Mouse (Mus musculus) intestine, embryonic 16.5 days (tissue): ENCODE data around the gene Umad1. TPM values are rescaled to one million over a fixed set of nuclear protein-coding genes. Genes with fewer than 3 reads are reported as not detected.

Experiments used
- ATAC-seq: fragments of 200-750 bp; cut with Nextera tagmentation; 2 replicates; pipeline ENCODE4 v1.8.0; 2017; ENCODE audit warnings: moderate TSS enrichment, moderate library complexity
- H3K27ac ChIP-seq: fragments of 300-500 bp; sonication (generic); 2 replicates; pipeline ENCODE4 v1.5.1; 2014; ENCODE audit warnings: mild to moderate bottlenecking, low read length
- H3K27me3 ChIP-seq: fragments of 300-500 bp; sonication (generic); replicated peaks from 2 replicates; pipeline ENCODE4 v1.6.1; 2014; ENCODE audit warnings: low read length, control low read depth, mixed read lengths; ENCODE audit not compliant: control insufficient read depth, insufficient read depth
- H3K36me3 ChIP-seq: fragments of 300-500 bp; sonication (generic); 2 replicates; pipeline ENCODE4 v1.6.1; 2014; ENCODE audit warnings: low read length, control low read depth; ENCODE audit not compliant: control insufficient read depth, insufficient read depth
- H3K4me1 ChIP-seq: fragments of 300-500 bp; sonication (generic); 2 replicates; pipeline ENCODE4 v1.6.1; 2014; ENCODE audit warnings: low read length, control low read depth, mixed read lengths; ENCODE audit not compliant: control insufficient read depth, insufficient read depth
- H3K4me2 ChIP-seq: fragments of 300-500 bp; sonication (generic); 2 replicates; pipeline ENCODE4 v1.6.1; 2014; ENCODE audit warnings: low read depth, low read length, control low read depth
- H3K4me3 ChIP-seq: fragments of 300-500 bp; sonication (generic); 2 replicates; pipeline ENCODE4 v1.5.1; 2014; ENCODE audit warnings: mild to moderate bottlenecking, low read length
- H3K9ac ChIP-seq: fragments of 300-500 bp; sonication (generic); 2 replicates; pipeline ENCODE4 v1.6.1; 2014; ENCODE audit warnings: low read depth, low read length
- H3K9me3 ChIP-seq: fragments of 300-500 bp; sonication (generic); 2 replicates; pipeline ENCODE4 v1.6.1; 2016; ENCODE audit warnings: low read length, control low read depth; ENCODE audit not compliant: control insufficient read depth
- WGBS: fragments of 180-500 bp; shearing (Covaris S2); extraction: QIAGEN DNeasy Blood & Tissue Kit; methylation state at CpG from one replicate; pipeline ENCODE4 v1.1.7; 2014; 5-methylcytosine and 5-hydroxymethylcytosine counted together
- polyA plus RNA-seq: library from polyadenylated mRNA; unstranded; fragments of >200 nt; fragmentation: Nextera tagmentation; extraction: Ambion mirVana; gene quantifications from 2 replicates; pipeline ENCODE4 v1.2.1, GENCODE M21; 2015

Umad1 gene
- polyA plus RNA-seq, 1 experiment from 2014 or later: 27.0 TPM

GRCm38 (mm10) chr6:8487044-8487853 lies 228.2 kb downstream of the Umad1 start:
- WGBS: 58% methylated on average over 20 of the region's 20 CpGs
- ATAC-seq: no peak
- no peak overlapping the region for H3K27ac ChIP-seq

GRCm38 (mm10) chr6:8488249-8488648 lies 229.2 kb downstream of the Umad1 start:
- ATAC-seq: no peak
- WGBS: 59% methylated on average over 5 of the region's 5 CpGs

More at GRCm38 (mm10) chr6:8487044-8487853, 228.2 kb downstream of the Umad1 start:
- Histone ChIP-seq H3K4me3 (no peak overlapping the region), H3K4me2 (no peak overlapping the region), H3K9ac (no peak overlapping the region), H3K36me3 (no peaks in the 10 kb centered on the region), H3K4me1 (peaks cover 4% of the 10 kb centered on the region; the same call in 1 of the 2 replicates), H3K27me3 (no peaks in the 10 kb centered on the region), H3K9me3 (no peaks in the 10 kb centered on the region)

DNA sequence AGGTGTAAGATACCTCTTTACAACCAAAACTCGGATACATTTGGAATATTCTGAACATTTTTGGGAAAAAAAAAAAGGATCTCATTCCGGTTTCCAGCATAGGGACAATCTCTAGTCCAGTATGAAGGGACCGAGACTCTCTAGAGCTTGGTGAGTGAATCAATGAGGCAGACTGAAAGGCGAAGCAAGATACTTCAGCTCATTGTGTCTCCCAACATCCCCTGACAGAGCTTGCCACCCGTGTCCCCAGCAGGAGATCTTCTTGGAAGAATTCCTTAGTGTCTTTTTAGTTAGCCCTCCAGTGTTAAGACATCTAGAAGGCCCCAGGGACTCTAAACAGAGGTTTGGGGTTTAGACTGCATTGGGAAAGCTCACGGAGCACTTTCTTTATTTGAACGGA lies 230.2 kb downstream of the Umad1 start:
- no peak overlapping the region for H3K27ac ChIP-seq
- no peak overlapping the region for H3K4me2 ChIP-seq
- H3K4me1 ChIP-seq: peaks cover 4% of the 10 kb centered on the region; the same call in 1 of the 2 replicates
- no peaks in the 10 kb centered on the region for H3K36me3 ChIP-seq
- no peaks in the 10 kb centered on the region for H3K27me3 ChIP-seq
- 85% methylated on average over 7 of the region's 7 CpGs for WGBS
- no peak for ATAC-seq
- H3K9me3 ChIP-seq: no peaks in the 10 kb centered on the region
- no peak overlapping the region for H3K9ac ChIP-seq
- no peak overlapping the region for H3K4me3 ChIP-seq

More at GRCm38 (mm10) chr6:8488249-8488648, 229.2 kb downstream of the Umad1 start:
- H3K9ac ChIP-seq: no peak overlapping the region
- H3K27ac ChIP-seq: no peak overlapping the region
- H3K4me3 ChIP-seq: no peak overlapping the region
- H3K27me3 ChIP-seq: no peaks in the 10 kb centered on the region
- H3K4me2 ChIP-seq: no peak overlapping the region
- no peaks in the 10 kb centered on the region for H3K36me3 ChIP-seq
- no peaks in the 10 kb centered on the region for H3K9me3 ChIP-seq
- H3K4me1 ChIP-seq: peaks cover 4% of the 10 kb centered on the region; the same call in 1 of the 2 replicates

DNA sequence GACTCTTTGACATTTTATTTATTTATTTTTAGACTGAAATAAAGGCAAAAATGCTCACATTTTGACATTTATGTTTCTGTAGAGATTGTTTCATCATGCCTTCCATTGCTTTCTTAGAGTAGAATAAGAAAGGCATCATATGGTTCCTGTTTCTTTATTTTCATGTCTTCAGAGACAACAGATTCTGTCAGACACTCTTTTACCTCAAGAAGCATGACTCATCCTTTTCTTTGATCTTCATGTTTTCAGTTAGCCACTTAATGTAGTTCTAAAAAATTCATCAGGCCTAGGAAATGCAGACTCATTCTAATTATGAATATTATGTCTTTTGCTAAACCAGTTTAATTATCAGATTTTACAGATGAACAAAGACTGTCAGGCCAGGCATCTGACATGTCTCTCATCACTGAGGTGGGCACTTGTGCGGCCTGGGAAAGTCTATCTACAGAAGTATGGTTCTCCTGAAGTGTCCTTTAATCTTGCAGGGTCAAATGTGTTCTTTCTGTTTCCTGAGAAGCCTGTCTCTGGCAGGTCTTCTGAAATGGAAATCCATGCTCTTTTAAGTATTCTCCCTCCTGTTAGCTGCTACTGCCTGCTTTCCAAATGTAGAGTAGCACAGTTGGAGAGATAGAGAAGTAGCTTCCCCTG lies 231.0 kb downstream of the Umad1 start:
- Histone ChIP-seq H3K9me3 (no peaks in the 10 kb centered on the region), H3K4me1 (peaks cover 4% of the 10 kb centered on the region; the same call in 1 of the 2 replicates), H3K4me3 (no peak overlapping the region), H3K9ac (no peak overlapping the region), H3K36me3 (no peaks in the 10 kb centered on the region), H3K27me3 (no peaks in the 10 kb centered on the region), H3K27ac (no peak overlapping the region), H3K4me2 (no peak overlapping the region)
- no peak for ATAC-seq
- 78% methylated on average over 1 of the region's 1 CpGs for WGBS

DNA sequence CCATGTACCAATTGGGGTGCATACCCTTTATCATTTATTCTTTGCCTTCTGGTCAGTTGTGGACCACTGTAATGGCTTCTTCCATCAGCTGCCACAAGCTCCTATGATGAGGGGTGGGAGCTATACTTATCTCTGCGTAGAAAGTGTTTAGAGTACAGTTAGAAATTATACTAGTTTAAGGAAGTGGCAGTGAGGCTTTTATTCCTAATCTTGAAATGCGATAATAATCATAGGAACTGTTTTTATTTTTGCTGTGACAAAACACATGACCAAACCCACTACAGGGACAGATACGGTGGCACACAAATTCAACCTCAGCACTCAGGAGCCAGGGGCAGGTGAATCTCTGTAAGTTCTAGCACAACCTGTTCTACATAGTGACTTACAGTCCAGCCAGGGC lies 233.2 kb downstream of the Umad1 start:
- H3K36me3 ChIP-seq: no peaks in the 10 kb centered on the region
- no peak overlapping the region for H3K4me3 ChIP-seq
- no peak overlapping the region for H3K4me2 ChIP-seq
- ATAC-seq: no peak
- H3K27ac ChIP-seq: no peak overlapping the region
- H3K9ac ChIP-seq: no peak overlapping the region
- H3K27me3 ChIP-seq: no peaks in the 10 kb centered on the region
- H3K4me1 ChIP-seq: no peaks in the 10 kb centered on the region
- H3K9me3 ChIP-seq: no peaks in the 10 kb centered on the region
- 93% methylated on average over 3 of the region's 3 CpGs for WGBS

GRCm38 (mm10) chr6:8495109-8495826 lies 236.2 kb downstream of the Umad1 start:
- no peaks in the 10 kb centered on the region for H3K36me3 ChIP-seq
- H3K27ac ChIP-seq: no peak overlapping the region
- H3K4me2 ChIP-seq: no peak overlapping the region
- no peaks in the 10 kb centered on the region for H3K4me1 ChIP-seq
- no peak overlapping the region for H3K4me3 ChIP-seq
- no peaks in the 10 kb centered on the region for H3K9me3 ChIP-seq
- ATAC-seq: no peak
- 81% methylated on average over 5 of the region's 5 CpGs for WGBS
- H3K9ac ChIP-seq: no peak overlapping the region
- no peaks in the 10 kb centered on the region for H3K27me3 ChIP-seq

GRCm38 (mm10) chr6:8495827-8496222 lies 236.7 kb downstream of the Umad1 start:
- Histone ChIP-seq H3K4me2 (no peak overlapping the region), H3K9ac (no peak overlapping the region), H3K4me3 (no peak overlapping the region), H3K4me1 (no peaks in the 10 kb centered on the region), H3K9me3 (no peaks in the 10 kb centered on the region), H3K27me3 (no peaks in the 10 kb centered on the region), H3K27ac (no peak overlapping the region), H3K36me3 (no peaks in the 10 kb centered on the region)
- WGBS: 72% methylated on average over 4 of the region's 4 CpGs
- ATAC-seq: no peak

DNA sequence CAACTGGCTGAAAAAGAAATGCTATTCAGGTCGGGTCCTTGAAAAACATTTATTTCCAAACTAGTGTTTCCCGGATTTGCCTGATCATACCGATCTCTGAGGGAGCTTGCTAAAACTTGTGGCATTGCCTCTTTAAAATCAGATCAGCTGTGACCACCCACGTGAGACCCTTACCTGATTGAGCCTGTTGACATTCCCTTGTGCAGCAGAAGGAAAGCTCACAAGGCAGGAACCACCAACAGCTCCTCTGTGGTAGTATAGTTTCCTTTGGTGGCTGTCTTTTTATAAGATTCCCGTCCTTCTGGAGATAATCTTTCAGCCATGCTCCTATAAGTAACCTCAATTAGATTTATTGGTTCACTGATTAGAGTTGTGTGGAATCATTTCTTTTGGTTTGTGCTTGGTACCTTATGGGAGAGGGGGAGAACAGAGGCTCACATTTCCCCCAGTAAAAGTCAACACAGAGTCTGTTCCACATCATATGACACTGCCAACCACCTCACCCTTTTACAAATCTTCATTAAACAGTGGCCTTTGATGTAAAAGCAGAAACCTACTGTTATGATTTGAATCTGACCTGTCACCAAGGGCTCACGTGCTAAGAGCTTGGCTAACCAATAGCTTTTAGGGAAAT lies 238.3 kb downstream of the Umad1 start:
- Histone ChIP-seq H3K4me3 (no peak overlapping the region), H3K36me3 (no peaks in the 10 kb centered on the region), H3K27ac (no peak overlapping the region), H3K4me2 (no peak overlapping the region), H3K27me3 (no peaks in the 10 kb centered on the region), H3K4me1 (no peaks in the 10 kb centered on the region), H3K9me3 (no peaks in the 10 kb centered on the region), H3K9ac (no peak overlapping the region)
- 68% methylated on average over 6 of the region's 6 CpGs for WGBS
- ATAC-seq: no peak

- 56% methylated on average over 6 of the region's 6 CpGs for WGBS
- Histone ChIP-seq H3K9me3 (no peaks in the 10 kb centered on the region), H3K4me3 (no peak overlapping the region), H3K9ac (no peak overlapping the region), H3K27ac (no peak overlapping the region), H3K27me3 (no peaks in the 10 kb centered on the region), H3K4me1 (no peaks in the 10 kb centered on the region), H3K36me3 (no peaks in the 10 kb centered on the region), H3K4me2 (no peak overlapping the region)
- no peak for ATAC-seq
Observed at GRCm38 (mm10) chr6:8497868-8498257, 238.8 kb downstream of the Umad1 start.
